Mouse (Mus musculus) hindbrain, embryonic 11.5 days (tissue): ENCODE data around the gene Pclo. TPM values are rescaled to one million over a fixed set of nuclear protein-coding genes. Genes with fewer than 3 reads are reported as not detected.

Source experiments
- ATAC-seq: fragments of 200-750 bp; cut with Nextera tagmentation; 2 replicates; pipeline ENCODE4 v1.8.0; 2017; ENCODE audit warnings: mild to moderate bottlenecking, moderate TSS enrichment, moderate library complexity; ENCODE audit not compliant: low FRiP score
- DNase-seq: peaks from one replicate; pipeline ENCODE4 v3.0.0-alpha.2; 2015; ENCODE audit warnings: low spot score
- H3K27ac ChIP-seq: fragments of 300-500 bp; sonication (generic); 2 replicates; pipeline ENCODE4 v1.5.1; 2014; ENCODE audit warnings: mild to moderate bottlenecking, low read depth, low read length
- H3K27me3 ChIP-seq: fragments of 300-500 bp; sonication (generic); 2 replicates; pipeline ENCODE4 v1.6.1; 2014; ENCODE audit warnings: mild to moderate bottlenecking, low read length, moderate library complexity, mixed read lengths; ENCODE audit not compliant: control insufficient read depth, insufficient read depth
- H3K36me3 ChIP-seq: fragments of 300-500 bp; sonication (generic); 2 replicates; pipeline ENCODE4 v1.6.1; 2014; ENCODE audit warnings: mild to moderate bottlenecking, low read length, moderate library complexity, mixed read lengths; ENCODE audit not compliant: control insufficient read depth, insufficient read depth
- H3K4me1 ChIP-seq: fragments of 300-500 bp; sonication (generic); replicated peaks from 2 replicates; pipeline ENCODE4 v1.6.1; 2014; ENCODE audit warnings: low read length, mixed read lengths; ENCODE audit not compliant: control insufficient read depth, insufficient read depth
- H3K4me2 ChIP-seq: fragments of 300-500 bp; sonication (generic); replicated peaks from 2 replicates; pipeline ENCODE4 v1.6.1; 2014; ENCODE audit warnings: mild to moderate bottlenecking, low read depth, low read length
- H3K4me3 ChIP-seq: fragments of 300-500 bp; sonication (generic); 2 replicates; pipeline ENCODE4 v1.5.1; 2014; ENCODE audit warnings: low read depth, low read length
- H3K9ac ChIP-seq: fragments of 300-500 bp; sonication (generic); 2 replicates; pipeline ENCODE4 v1.6.1; 2014; ENCODE audit warnings: low read depth, low read length
- H3K9me3 ChIP-seq: fragments of 300-500 bp; sonication (generic); 2 replicates; pipeline ENCODE4 v1.6.1; 2016; ENCODE audit warnings: low read length; ENCODE audit not compliant: control insufficient read depth
- WGBS: fragments of 180-500 bp; shearing (Covaris S2); extraction: QIAGEN DNeasy Blood & Tissue Kit; methylation state at CpG from one replicate; pipeline ENCODE4 v1.1.7; 2014; 5-methylcytosine and 5-hydroxymethylcytosine counted together
- polyA plus RNA-seq: library from polyadenylated mRNA; unstranded; fragments of >200 nt; fragmentation: Nextera tagmentation; extraction: Ambion mirVana; gene quantifications from 2 replicates; pipeline ENCODE4 v1.2.1, GENCODE M21; 2014

The Pclo gene
- polyA plus RNA-seq, 1 experiment from 2014 or later: 4.6 TPM

DNA sequence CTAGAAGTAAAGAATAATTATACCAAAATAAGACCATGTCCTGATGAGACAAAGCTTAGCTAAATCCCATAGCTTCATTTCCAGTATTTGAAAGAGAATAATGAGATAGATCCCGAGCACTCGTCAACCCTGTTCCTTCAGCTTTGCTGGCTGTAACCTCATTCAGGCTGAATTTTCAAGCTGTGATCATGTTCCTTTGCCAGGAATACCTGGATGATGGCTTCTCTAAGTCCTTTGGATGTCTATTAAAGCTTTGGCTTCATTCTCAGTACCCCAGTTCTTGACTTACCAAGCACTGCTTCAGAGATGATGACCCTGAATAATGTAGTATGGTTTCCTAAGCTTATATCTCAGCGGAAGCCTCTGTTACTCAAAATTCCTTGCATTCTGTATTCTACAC, 131.1 kb downstream of the Pclo start:
- Histone ChIP-seq H3K4me2 (no peak overlapping the region), H3K4me3 (no peak overlapping the region), H3K4me1 (no peaks in the 10 kb centered on the region), H3K9ac (no peak overlapping the region), H3K9me3 (no peaks in the 10 kb centered on the region), H3K27me3 (no peaks in the 10 kb centered on the region), H3K27ac (no peak overlapping the region), H3K36me3 (no peaks in the 10 kb centered on the region)
- no peak for ATAC-seq
- WGBS: 96% methylated on average over 3 of the region's 3 CpGs
- no peak for DNase-seq

GRCm38 (mm10) chr5:14660637-14661036, 145.9 kb downstream of the Pclo start:
- Histone ChIP-seq H3K4me1 (no peaks in the 10 kb centered on the region), H3K9me3 (no peaks in the 10 kb centered on the region), H3K4me2 (no peak overlapping the region), H3K27ac (no peak overlapping the region), H3K4me3 (no peak overlapping the region), H3K9ac (no peak overlapping the region), H3K27me3 (no peaks in the 10 kb centered on the region), H3K36me3 (no peaks in the 10 kb centered on the region)
- WGBS: 69% methylated on average over 1 of the region's 1 CpGs
- no peak for ATAC-seq
- DNase-seq: no peak

DNA sequence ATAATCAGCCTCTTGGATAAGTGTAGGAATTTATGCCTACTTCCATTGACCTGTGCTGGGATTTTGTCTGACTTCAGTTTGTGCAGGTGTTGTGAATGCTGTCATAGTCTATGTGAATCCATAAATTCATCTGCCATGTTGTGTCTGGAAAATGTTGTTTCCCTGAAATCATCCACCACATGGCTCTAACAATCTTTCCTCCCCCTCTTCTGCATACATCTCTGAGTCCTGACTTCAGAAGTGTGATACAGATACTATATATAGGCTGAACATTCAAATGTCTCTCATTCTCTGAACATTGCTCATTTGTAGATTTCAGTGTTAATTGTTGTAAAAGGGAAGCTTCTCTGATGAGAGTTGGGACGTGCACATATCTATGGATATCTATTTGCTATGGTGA, 147.5 kb downstream of the Pclo start:
- H3K9me3 ChIP-seq: no peaks in the 10 kb centered on the region
- H3K27me3 ChIP-seq: no peaks in the 10 kb centered on the region
- H3K4me1 ChIP-seq: no peaks in the 10 kb centered on the region
- H3K27ac ChIP-seq: no peak overlapping the region
- no peak overlapping the region for H3K4me3 ChIP-seq
- DNase-seq (no peak), ATAC-seq (no peak)
- H3K9ac ChIP-seq: no peak overlapping the region
- H3K4me2 ChIP-seq: no peak overlapping the region
- H3K36me3 ChIP-seq: no peaks in the 10 kb centered on the region
- WGBS: 81% methylated on average over 1 of the region's 1 CpGs

DNA sequence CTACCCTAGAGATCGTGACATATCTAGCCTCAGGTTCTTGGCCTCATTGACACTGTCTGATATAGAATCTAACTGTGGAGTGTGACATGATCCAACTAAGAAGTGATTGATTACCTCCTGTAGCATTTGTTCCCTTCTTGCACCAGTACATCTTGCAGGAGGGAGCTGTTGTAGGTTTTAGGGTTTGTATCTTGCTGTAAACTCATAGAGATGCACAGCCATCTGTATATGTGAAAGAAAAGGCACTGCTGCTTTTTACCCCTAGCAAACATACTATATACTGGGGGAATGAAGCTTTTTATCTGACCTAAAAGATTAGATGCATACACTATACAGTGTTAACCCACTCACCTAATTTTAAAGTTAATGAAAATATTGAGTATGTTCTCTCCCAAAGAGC, 147.9 kb downstream of the Pclo start:
- 81% methylated on average over 1 of the region's 1 CpGs for WGBS
- Histone ChIP-seq H3K4me3 (no peak overlapping the region), H3K36me3 (no peaks in the 10 kb centered on the region), H3K27ac (no peak overlapping the region), H3K9me3 (no peaks in the 10 kb centered on the region), H3K9ac (no peak overlapping the region), H3K4me1 (no peaks in the 10 kb centered on the region), H3K4me2 (no peak overlapping the region), H3K27me3 (no peaks in the 10 kb centered on the region)
- ATAC-seq: no peak
- no peak for DNase-seq

- Histone ChIP-seq H3K4me3 (no peak overlapping the region), H3K4me2 (no peak overlapping the region), H3K36me3 (no peaks in the 10 kb centered on the region), H3K9ac (no peak overlapping the region), H3K27ac (no peak overlapping the region), H3K4me1 (no peaks in the 10 kb centered on the region), H3K27me3 (no peaks in the 10 kb centered on the region), H3K9me3 (no peaks in the 10 kb centered on the region)
- WGBS: 93% methylated on average over 6 of the region's 6 CpGs
- DNase-seq: peak; percentile 17
- ATAC-seq: no peak
Observed at GRCm38 (mm10) chr5:14680419-14680818, 165.7 kb downstream of the Pclo start.

- Histone ChIP-seq H3K4me1 (no peaks in the 10 kb centered on the region), H3K4me3 (no peak overlapping the region), H3K9ac (no peak overlapping the region), H3K36me3 (no peaks in the 10 kb centered on the region), H3K9me3 (no peaks in the 10 kb centered on the region), H3K27me3 (no peaks in the 10 kb centered on the region), H3K4me2 (no peak overlapping the region), H3K27ac (no peak overlapping the region)
- 75% methylated on average over 2 of the region's 2 CpGs for WGBS
- ATAC-seq: no peak
- DNase-seq: no peak
Observed at GRCm38 (mm10) chr5:14691995-14692394, 177.3 kb downstream of the Pclo start.

DNA sequence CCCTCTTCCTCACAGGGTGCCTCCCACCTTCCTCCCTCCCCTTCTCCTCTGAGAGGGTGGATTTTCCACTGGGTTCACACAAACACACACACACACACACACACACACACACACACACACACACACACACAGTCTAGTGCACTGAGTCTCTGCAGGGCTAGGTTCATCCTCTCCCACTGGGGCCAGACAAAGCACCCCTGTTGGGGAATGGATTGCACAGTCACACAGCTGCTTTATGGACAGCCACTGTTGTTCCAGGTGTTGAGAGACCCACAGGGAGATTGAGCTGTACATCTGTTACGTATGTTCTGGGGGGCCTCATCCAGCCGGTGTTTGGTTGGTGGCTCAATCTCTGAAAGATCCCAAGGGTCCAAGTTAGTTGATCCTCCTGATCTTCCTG, 182.0 kb downstream of the Pclo start:
- no peak overlapping the region for H3K9ac ChIP-seq
- H3K4me2 ChIP-seq: no peak overlapping the region
- no peaks in the 10 kb centered on the region for H3K36me3 ChIP-seq
- H3K27me3 ChIP-seq: no peaks in the 10 kb centered on the region
- no peak overlapping the region for H3K27ac ChIP-seq
- no peaks in the 10 kb centered on the region for H3K4me1 ChIP-seq
- H3K9me3 ChIP-seq: no peaks in the 10 kb centered on the region
- H3K4me3 ChIP-seq: no peak overlapping the region
- no peak for DNase-seq
- WGBS: 62% methylated on average over 2 of the region's 2 CpGs
- ATAC-seq: no peak

DNA sequence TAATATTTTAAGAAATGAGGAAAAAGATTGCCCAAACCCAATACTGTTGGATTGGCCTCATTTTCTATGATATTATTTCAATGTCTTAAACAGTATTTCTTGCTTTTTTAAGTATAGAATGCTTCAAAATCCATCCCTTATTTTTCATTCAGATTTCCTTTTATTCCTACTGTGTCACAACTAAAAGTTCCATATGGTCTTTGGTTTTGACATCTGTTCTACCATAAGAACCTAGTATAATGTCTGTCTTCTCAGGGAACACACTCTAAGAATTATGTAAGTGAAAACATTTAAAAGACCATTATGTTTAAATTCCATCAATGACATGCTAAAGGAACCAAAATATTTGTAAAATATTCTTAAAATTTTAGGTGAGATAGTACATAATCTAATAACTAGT, 186.2 kb downstream of the Pclo start:
- Histone ChIP-seq H3K27me3 (no peaks in the 10 kb centered on the region), H3K4me2 (no peak overlapping the region), H3K36me3 (no peaks in the 10 kb centered on the region), H3K4me1 (no peaks in the 10 kb centered on the region), H3K9me3 (no peaks in the 10 kb centered on the region), H3K9ac (no peak overlapping the region), H3K27ac (no peak overlapping the region), H3K4me3 (no peak overlapping the region)
- no peak for ATAC-seq
- DNase-seq: no peak

DNA sequence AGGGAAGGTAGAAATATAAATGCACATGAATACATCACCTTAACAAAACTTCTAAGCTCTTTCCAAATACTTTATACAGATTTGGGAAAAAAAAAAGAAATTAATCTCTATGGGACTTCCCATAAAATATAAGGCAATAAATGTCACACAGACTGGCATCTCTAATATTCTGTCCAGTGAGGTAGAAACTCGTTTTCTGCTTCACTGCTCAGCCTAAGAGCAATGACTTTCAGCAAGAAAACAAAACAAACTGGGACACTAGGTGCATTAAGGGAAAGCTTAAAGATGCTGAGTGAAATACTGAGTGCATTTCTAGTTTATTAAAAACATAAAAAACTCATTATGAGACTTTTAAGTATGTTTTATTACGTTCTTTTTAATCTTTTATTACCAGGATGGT, 190.7 kb downstream of the Pclo start:
- no peak overlapping the region for H3K4me2 ChIP-seq
- H3K27me3 ChIP-seq: no peaks in the 10 kb centered on the region
- no peak overlapping the region for H3K27ac ChIP-seq
- H3K9ac ChIP-seq: no peak overlapping the region
- ATAC-seq: no peak
- no peaks in the 10 kb centered on the region for H3K4me1 ChIP-seq
- DNase-seq: no peak
- no peak overlapping the region for H3K4me3 ChIP-seq
- H3K9me3 ChIP-seq: no peaks in the 10 kb centered on the region
- H3K36me3 ChIP-seq: no peaks in the 10 kb centered on the region
- 77% methylated on average over 2 of the region's 2 CpGs for WGBS
